Mouse (Mus musculus): ENCODE results near the gene Gbf1. TPM values are rescaled to one million over a fixed set of nuclear protein-coding genes. Genes with fewer than 3 reads are reported as not detected.

Gbf1 gene
- total and polyA plus RNA-seq, 3 experiments = 23.7 to 400 (median 54.1) TPM

DNA sequence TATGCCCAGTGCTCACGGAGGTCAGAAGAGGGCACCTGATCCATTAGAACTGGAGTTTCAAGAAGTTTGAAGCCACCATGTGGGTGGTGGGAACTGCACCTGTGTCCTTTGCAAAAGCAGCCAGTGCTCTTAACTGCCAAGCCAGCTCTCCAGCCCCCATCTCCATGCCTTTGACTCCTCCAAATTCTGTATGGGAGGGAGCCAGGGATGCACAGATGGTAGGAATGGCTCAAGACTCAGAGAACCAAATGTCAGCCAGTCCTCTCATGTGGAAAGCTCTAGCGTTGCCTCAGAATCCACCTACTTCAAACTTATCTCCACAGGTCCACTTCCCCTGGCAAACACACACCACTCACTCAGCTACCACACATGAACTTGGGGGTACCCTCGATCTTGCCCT, 181.6 kb downstream of the Gbf1 start (continued):
- TF ChIP-seq MYC (IDR thresholded peaks at IDR 0.05; ENCODE audit: low read depth, low read length) = no peak

Other genes with a start within 250 kb of the Gbf1 start
- gene Armh3, start 154.0 kb upstream of the Gbf1 start, total RNA-seq (2012; rRNA removed) = 4.1 TPM in 2 replicates
- 10 to 100 TPM in 1 of 2 experiments, not detected in 1; 10.8 TPM for gene Armh3, start 154.0 kb upstream of the Gbf1 start, polyA plus RNA-seq (2012; ENCODE audit: insufficient read depth in 1 of 2, insufficient read length in 2 of 2, low read depth in 1 of 2, low replicate concordance in 2 of 2, missing spikeins in 1 of 2)
- gene Hps6, start 149.0 kb upstream of the Gbf1 start, total RNA-seq (2012; rRNA removed) = 11.4 and 11.5 TPM in 2 replicates
- gene Hps6, start 149.0 kb upstream of the Gbf1 start, polyA plus RNA-seq (2012; ENCODE audit: insufficient read depth in 1 of 2, insufficient read length in 2 of 2, low read depth in 1 of 2, low replicate concordance in 2 of 2, missing spikeins in 1 of 2) = 10 to 100 TPM in 1 of 2 experiments, not detected in 1; 13.2 TPM
- 39.3 and 41.9 TPM in 2 replicates for gene Pprc1, start 107.6 kb upstream of the Gbf1 start, total RNA-seq (2012; rRNA removed)
- gene Pprc1, start 107.6 kb upstream of the Gbf1 start, polyA plus RNA-seq (2012; ENCODE audit: insufficient read depth in 1 of 2, insufficient read length in 2 of 2, low read depth in 1 of 2, low replicate concordance in 2 of 2, missing spikeins in 1 of 2) = 100 to 1,000 TPM in 1 of 2 experiments, 10 to 100 TPM in 1; 27.8 to 135 TPM
- 299 and 357 TPM in 2 replicates for gene Ldb1, start 107.3 kb upstream of the Gbf1 start, total RNA-seq (2012; rRNA removed)
- gene Ldb1, start 107.3 kb upstream of the Gbf1 start, polyA plus RNA-seq (2012; ENCODE audit: insufficient read depth in 1 of 2, insufficient read length in 2 of 2, low read depth in 1 of 2, low replicate concordance in 2 of 2, missing spikeins in 1 of 2) = 100 to 1,000 TPM; 632 to 842 TPM
- gene Nolc1, start 76.6 kb upstream of the Gbf1 start, total RNA-seq (2012; rRNA removed) = 276 and 294 TPM in 2 replicates
- 100 to 1,000 TPM; 213 to 753 TPM for gene Nolc1, start 76.6 kb upstream of the Gbf1 start, polyA plus RNA-seq (2012; ENCODE audit: insufficient read depth in 1 of 2, insufficient read length in 2 of 2, low read depth in 1 of 2, low replicate concordance in 2 of 2, missing spikeins in 1 of 2)
- 1.2 and 1.4 TPM in 2 replicates for gene Elovl3, start 20.6 kb upstream of the Gbf1 start, total RNA-seq (2012; rRNA removed)
- 1 to 10 TPM in 1 of 2 experiments, not detected in 1; 2.3 TPM for gene Elovl3, start 20.6 kb upstream of the Gbf1 start, polyA plus RNA-seq (2012; ENCODE audit: insufficient read depth in 1 of 2, insufficient read length in 2 of 2, low read depth in 1 of 2, low replicate concordance in 2 of 2, missing spikeins in 1 of 2)
- gene Pitx3, start 4.2 kb upstream of the Gbf1 start, total RNA-seq (2012; rRNA removed) = 0.08 and 0.10 TPM in 2 replicates
- under 1 TPM in 1 of 2 experiments, not detected in 1; 0.28 TPM for gene Pitx3, start 4.2 kb upstream of the Gbf1 start, polyA plus RNA-seq (2012; ENCODE audit: insufficient read depth in 1 of 2, insufficient read length in 2 of 2, low read depth in 1 of 2, low replicate concordance in 2 of 2, missing spikeins in 1 of 2)
- 25.3 and 27.2 TPM in 2 replicates for gene Nfkb2, start 151.8 kb downstream of the Gbf1 start, total RNA-seq (2012; rRNA removed)
- 10 to 100 TPM in 1 of 2 experiments, not detected in 1; 43.0 TPM for gene Nfkb2, start 151.8 kb downstream of the Gbf1 start, polyA plus RNA-seq (2012; ENCODE audit: insufficient read depth in 1 of 2, insufficient read length in 2 of 2, low read depth in 1 of 2, low replicate concordance in 2 of 2, missing spikeins in 1 of 2)
- 1.9 and 4.5 TPM in 2 replicates for gene Psd, start 174.6 kb downstream of the Gbf1 start, total RNA-seq (2012; rRNA removed)
- 10 to 100 TPM in 1 of 2 experiments, not detected in 1; 17.2 TPM for gene Psd, start 174.6 kb downstream of the Gbf1 start, polyA plus RNA-seq (2012; ENCODE audit: insufficient read depth in 1 of 2, insufficient read length in 2 of 2, low read depth in 1 of 2, low replicate concordance in 2 of 2, missing spikeins in 1 of 2)
- 12.1 and 12.7 TPM in 2 replicates for gene Fbxl15, start 175.7 kb downstream of the Gbf1 start, total RNA-seq (2012; rRNA removed)
- gene Fbxl15, start 175.7 kb downstream of the Gbf1 start, polyA plus RNA-seq (2012; ENCODE audit: insufficient read depth in 1 of 2, insufficient read length in 2 of 2, low read depth in 1 of 2, low replicate concordance in 2 of 2, missing spikeins in 1 of 2) = 10 to 100 TPM in 1 of 2 experiments, not detected in 1; 13.2 TPM
- gene Cuedc2, start 186.2 kb downstream of the Gbf1 start, total RNA-seq (2012; rRNA removed) = 270 and 302 TPM in 2 replicates
- 100 to 1,000 TPM; 251 to 297 TPM for gene Cuedc2, start 186.2 kb downstream of the Gbf1 start, polyA plus RNA-seq (2012; ENCODE audit: insufficient read depth in 1 of 2, insufficient read length in 2 of 2, low read depth in 1 of 2, low replicate concordance in 2 of 2, missing spikeins in 1 of 2)
- gene Mfsd13a, start 188.6 kb downstream of the Gbf1 start, total RNA-seq (2012; rRNA removed) = 4.7 and 5.5 TPM in 2 replicates
- gene Mfsd13a, start 188.6 kb downstream of the Gbf1 start, polyA plus RNA-seq (2012; ENCODE audit: insufficient read depth in 1 of 2, insufficient read length in 2 of 2, low read depth in 1 of 2, low replicate concordance in 2 of 2, missing spikeins in 1 of 2) = 10 to 100 TPM in 1 of 2 experiments, not detected in 1; 45.9 TPM
- 0.50 and 0.78 TPM in 2 replicates for gene 2310034G01Rik, start 197.8 kb downstream of the Gbf1 start, total RNA-seq (2012; rRNA removed)
- under 1 TPM in 1 of 2 experiments, not detected in 1; 0.95 TPM for gene 2310034G01Rik, start 197.8 kb downstream of the Gbf1 start, polyA plus RNA-seq (2012; ENCODE audit: insufficient read depth in 1 of 2, insufficient read length in 2 of 2, low read depth in 1 of 2, low replicate concordance in 2 of 2, missing spikeins in 1 of 2)
- 140 TPM in 2 replicates for gene Actr1a, start 243.2 kb downstream of the Gbf1 start, total RNA-seq (2012; rRNA removed)
- 100 to 1,000 TPM; 193 to 530 TPM for gene Actr1a, start 243.2 kb downstream of the Gbf1 start, polyA plus RNA-seq (2012; ENCODE audit: insufficient read depth in 1 of 2, insufficient read length in 2 of 2, low read depth in 1 of 2, low replicate concordance in 2 of 2, missing spikeins in 1 of 2)
- gene Sufu, start 244.4 kb downstream of the Gbf1 start, total RNA-seq (2012; rRNA removed) = 11.4 and 13.7 TPM in 2 replicates
- 10 to 100 TPM in 1 of 2 experiments, not detected in 1; 42.5 TPM for gene Sufu, start 244.4 kb downstream of the Gbf1 start, polyA plus RNA-seq (2012; ENCODE audit: insufficient read depth in 1 of 2, insufficient read length in 2 of 2, low read depth in 1 of 2, low replicate concordance in 2 of 2, missing spikeins in 1 of 2)

Data from MEL (cell line).